Mouse (Mus musculus) ovary, postnatal 14 days (tissue): ENCODE data around the gene Sgcb.
A peak's percentile ranks its signal among the peaks of the same experiment; 100 is the strongest.

Experiments
- DNase-seq: peaks from one replicate; pipeline ENCODE4 v3.0.0; 2022; ENCODE audit warnings: low spot score

Gene Sgcb

GRCm38 (mm10) chr5:73647261-73647900 is at the start of gene Sgcb:
Gene Sgcb (minus strand): TSS chr5:73647790.
- DNase-seq = peak; percentile 83

- no peak for DNase-seq
These were observed 46.8 kb upstream of the Sgcb start for GRCm38 (mm10) chr5:73694254-73695015.

GRCm38 (mm10) chr5:73693778-73694177 is 46.2 kb upstream of the Sgcb start:
- DNase-seq = no peak

- no peak for DNase-seq
These were observed 44.3 kb upstream of the Sgcb start for GRCm38 (mm10) chr5:73691723-73692520.

- DNase-seq = no peak
These were observed 42.6 kb upstream of the Sgcb start for GRCm38 (mm10) chr5:73690146-73690545.

GRCm38 (mm10) chr5:73688576-73688975 is 41.0 kb upstream of the Sgcb start:
- no peak for DNase-seq

- no peak for DNase-seq
These were observed 38.6 kb upstream of the Sgcb start for GRCm38 (mm10) chr5:73686149-73686548.

GRCm38 (mm10) chr5:73683706-73684409 is 36.3 kb upstream of the Sgcb start:
- DNase-seq = no peak

GRCm38 (mm10) chr5:73683221-73683620 is 35.6 kb upstream of the Sgcb start:
- no peak for DNase-seq

GRCm38 (mm10) chr5:73676626-73677025 is 29.0 kb upstream of the Sgcb start:
- DNase-seq = no peak

- no peak for DNase-seq
These were observed 28.0 kb upstream of the Sgcb start for GRCm38 (mm10) chr5:73675604-73676003.

GRCm38 (mm10) chr5:73669386-73669785 is 21.8 kb upstream of the Sgcb start:
- DNase-seq = no peak

GRCm38 (mm10) chr5:73667877-73668276 is 20.3 kb upstream of the Sgcb start:
- DNase-seq = no peak

GRCm38 (mm10) chr5:73666695-73667094 is 19.1 kb upstream of the Sgcb start:
- DNase-seq = no peak

GRCm38 (mm10) chr5:73651855-73652201 is 4.2 kb upstream of the Sgcb start:
- DNase-seq = no peak

- peak; percentile 34 for DNase-seq
These were observed 3.7 kb upstream of the Sgcb start, which contains the start of gene Spata18 for GRCm38 (mm10) chr5:73651061-73651854. Gene Spata18 (plus strand): TSS chr5:73651379.

- no peak for DNase-seq
These were observed 2.9 kb upstream of the Sgcb start for GRCm38 (mm10) chr5:73650365-73650964.

GRCm38 (mm10) chr5:73642091-73642490 is 5.5 kb downstream of the Sgcb start:
- no peak for DNase-seq

GRCm38 (mm10) chr5:73641058-73641457 is 6.5 kb downstream of the Sgcb start:
- no peak for DNase-seq

- DNase-seq = no peak
These were observed 10.1 kb downstream of the Sgcb start for GRCm38 (mm10) chr5:73637337-73638107.
